Mouse (Mus musculus) cerebellum, adult 2 months (tissue): ENCODE measurements at regions not wholly inside any gene's neighbourhood (a gene's known extent, or its start where the extent isn't known, plus 50 kb on each side); places are given as distances from the start of the nearest gene placed in this dataset.

Experiments used
- CTCF ChIP-seq: fragments of 200-500 bp; IDR thresholded peaks from 2 replicates; pipeline ENCODE4 v1.5.1; 2011; ENCODE audit warnings: low read depth, mild to moderate bottlenecking, control low read depth, low read length, moderate library complexity, borderline replicate concordance; ENCODE audit not compliant: insufficient read depth
- POLR2A ChIP-seq: fragments of 200-500 bp; IDR thresholded peaks from 2 replicates; pipeline ENCODE4 v1.6.1; 2011; ENCODE audit warnings: low read length, control low read depth, borderline replicate concordance; ENCODE audit not compliant: insufficient read depth

DNA sequence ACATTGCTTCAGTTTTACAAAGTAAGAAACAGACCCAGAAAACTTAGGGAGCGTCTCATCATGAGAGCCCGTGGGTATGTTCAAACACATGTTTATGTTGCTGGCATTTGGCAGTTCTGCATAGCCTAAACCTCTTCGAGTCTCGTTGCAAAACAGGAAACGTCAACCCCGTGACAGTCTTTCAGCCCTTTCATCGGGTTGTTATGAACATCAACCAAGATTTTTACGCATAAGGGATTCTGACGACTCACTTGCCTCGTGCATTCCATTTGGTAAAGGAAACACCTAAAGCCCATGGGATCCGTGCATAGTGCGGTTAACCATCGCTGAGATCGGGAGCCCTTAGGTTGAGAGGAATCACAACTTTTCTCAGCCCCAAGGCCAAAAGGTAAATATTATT is 115.7 kb downstream of the Gpam start:
- no peak for TF ChIP-seq CTCF
- no peak for TF ChIP-seq POLR2A
